Mouse (Mus musculus): ENCODE results near the gene Bcl2l1. TPM values are rescaled to one million over a fixed set of nuclear protein-coding genes. Genes with fewer than 3 reads are reported as not detected.

Gene Bcl2l1
- polyA plus RNA-seq, 1 experiment from 2014 or later: 120 TPM

- 63% methylated on average over 8 of the region's 8 CpGs for WGBS
- Histone ChIP-seq H3K4me2 (ENCODE audit: low read depth, low read length) (no peak overlapping the region), H3K4me3 (ENCODE audit: low read length) (no peak overlapping the region), H3K4me1 (replicated peaks; ENCODE audit: control insufficient read depth, insufficient read depth, low read length) (peaks cover 39% of the 10 kb centered on the region), H3K9ac (ENCODE audit: low read length) (no peak overlapping the region), H3K27ac (ENCODE audit: low read length) (peak overlapping the region; percentile 94), H3K27me3 (ENCODE audit: control insufficient read depth, insufficient read depth, low read depth, low read length) (no peaks in the 10 kb centered on the region), H3K9me3 (ENCODE audit: control insufficient read depth, low read length) (no peaks in the 10 kb centered on the region), H3K36me3 (ENCODE audit: control insufficient read depth, insufficient read depth, low read length) (peaks cover 4% of the 10 kb centered on the region)
- no peak for ATAC-seq (ENCODE audit: low read depth)
These were observed 46.9 kb downstream of the Bcl2l1 start for GRCm38 (mm10) chr2:152784640-152785039.

- Histone ChIP-seq H3K27me3 (ENCODE audit: control insufficient read depth, insufficient read depth, low read depth, low read length) (no peaks in the 10 kb centered on the region), H3K36me3 (ENCODE audit: control insufficient read depth, insufficient read depth, low read length) (peaks cover 6% of the 10 kb centered on the region), H3K4me1 (replicated peaks; ENCODE audit: control insufficient read depth, insufficient read depth, low read length) (peaks cover 25% of the 10 kb centered on the region), H3K4me2 (ENCODE audit: low read depth, low read length) (no peak overlapping the region), H3K9ac (ENCODE audit: low read length) (no peak overlapping the region), H3K9me3 (ENCODE audit: control insufficient read depth, low read length) (no peaks in the 10 kb centered on the region), H3K4me3 (ENCODE audit: low read length) (no peak overlapping the region), H3K27ac (ENCODE audit: low read length) (no peak overlapping the region)
- WGBS: 90% methylated on average over 5 of the region's 5 CpGs
- no peak for ATAC-seq (ENCODE audit: low read depth)
These were observed 48.3 kb downstream of the Bcl2l1 start for GRCm38 (mm10) chr2:152783241-152783640.

- Histone ChIP-seq H3K4me2 (ENCODE audit: low read depth, low read length) (no peak overlapping the region), H3K9ac (ENCODE audit: low read length) (no peak overlapping the region), H3K36me3 (ENCODE audit: control insufficient read depth, insufficient read depth, low read length) (peaks cover 6% of the 10 kb centered on the region), H3K27me3 (ENCODE audit: control insufficient read depth, insufficient read depth, low read depth, low read length) (no peaks in the 10 kb centered on the region), H3K4me1 (replicated peaks; ENCODE audit: control insufficient read depth, insufficient read depth, low read length) (peaks cover 22% of the 10 kb centered on the region), H3K4me3 (ENCODE audit: low read length) (no peak overlapping the region), H3K27ac (ENCODE audit: low read length) (no peak overlapping the region), H3K9me3 (ENCODE audit: control insufficient read depth, low read length) (no peaks in the 10 kb centered on the region)
- ATAC-seq (ENCODE audit: low read depth): no peak
- 76% methylated on average over 5 of the region's 5 CpGs for WGBS
These were observed 48.9 kb downstream of the Bcl2l1 start for GRCm38 (mm10) chr2:152782656-152783055.

GRCm38 (mm10) chr2:152781031-152781711, 50.4 kb downstream of the Bcl2l1 start:
- H3K36me3 ChIP-seq (ENCODE audit: control insufficient read depth, insufficient read depth, low read length): peaks cover 6% of the 10 kb centered on the region
- peaks cover 22% of the 10 kb centered on the region for H3K4me1 ChIP-seq (replicated peaks; ENCODE audit: control insufficient read depth, insufficient read depth, low read length)
- no peak for ATAC-seq (ENCODE audit: low read depth)
- no peak overlapping the region for H3K27ac ChIP-seq (ENCODE audit: low read length)
- H3K9ac ChIP-seq (ENCODE audit: low read length): no peak overlapping the region
- 85% methylated on average over 3 of the region's 3 CpGs for WGBS
- H3K27me3 ChIP-seq (ENCODE audit: control insufficient read depth, insufficient read depth, low read depth, low read length): no peaks in the 10 kb centered on the region
- H3K9me3 ChIP-seq (ENCODE audit: control insufficient read depth, low read length): no peaks in the 10 kb centered on the region
- no peak overlapping the region for H3K4me3 ChIP-seq (ENCODE audit: low read length)
- H3K4me2 ChIP-seq (ENCODE audit: low read depth, low read length): no peak overlapping the region

- Histone ChIP-seq H3K36me3 (ENCODE audit: control insufficient read depth, insufficient read depth, low read length) (peaks cover 6% of the 10 kb centered on the region), H3K4me3 (ENCODE audit: low read length) (no peak overlapping the region), H3K4me1 (replicated peaks; ENCODE audit: control insufficient read depth, insufficient read depth, low read length) (peaks cover 14% of the 10 kb centered on the region), H3K9me3 (ENCODE audit: control insufficient read depth, low read length) (no peaks in the 10 kb centered on the region), H3K9ac (ENCODE audit: low read length) (no peak overlapping the region), H3K27me3 (ENCODE audit: control insufficient read depth, insufficient read depth, low read depth, low read length) (no peaks in the 10 kb centered on the region), H3K27ac (ENCODE audit: low read length) (no peak overlapping the region), H3K4me2 (ENCODE audit: low read depth, low read length) (no peak overlapping the region)
- 97% methylated on average over 2 of the region's 2 CpGs for WGBS
- no peak for ATAC-seq (ENCODE audit: low read depth)
These were observed 51.1 kb downstream of the Bcl2l1 start for GRCm38 (mm10) chr2:152780466-152780865.

DNA sequence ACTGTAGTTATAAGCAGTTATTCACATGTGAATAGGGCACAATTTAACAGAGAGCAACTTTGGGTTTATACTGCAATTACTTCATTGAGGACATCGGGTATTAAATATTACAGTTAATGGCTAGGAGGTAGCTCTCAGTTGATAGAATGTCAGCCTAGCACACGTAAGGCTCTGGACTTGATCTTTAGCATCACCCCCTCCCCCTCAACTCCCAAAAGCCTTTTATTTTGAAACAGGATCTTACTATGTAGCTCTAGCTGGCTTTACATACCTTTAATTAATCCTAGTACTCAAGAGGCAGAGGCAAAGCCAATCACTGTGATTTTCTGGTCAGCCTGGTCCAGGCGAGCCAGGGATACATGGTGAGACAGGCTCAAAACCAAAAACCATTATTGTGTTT, 54.4 kb downstream of the Bcl2l1 start:
- H3K27me3 ChIP-seq (ENCODE audit: control insufficient read depth, insufficient read depth, low read depth, low read length): no peaks in the 10 kb centered on the region
- no peak overlapping the region for H3K27ac ChIP-seq (ENCODE audit: low read length)
- no peak overlapping the region for H3K4me3 ChIP-seq (ENCODE audit: low read length)
- H3K9ac ChIP-seq (ENCODE audit: low read length): no peak overlapping the region
- H3K4me2 ChIP-seq (ENCODE audit: low read depth, low read length): no peak overlapping the region
- H3K4me1 ChIP-seq (replicated peaks; ENCODE audit: control insufficient read depth, insufficient read depth, low read length): 0 out of 2 replicates have a peak, but pooled peaks cover 5% of the 10 kb centered on the region
- 83% methylated on average over 3 of the region's 3 CpGs for WGBS
- H3K36me3 ChIP-seq (ENCODE audit: control insufficient read depth, insufficient read depth, low read length): peaks cover 6% of the 10 kb centered on the region
- H3K9me3 ChIP-seq (ENCODE audit: control insufficient read depth, low read length): no peaks in the 10 kb centered on the region
- ATAC-seq (ENCODE audit: low read depth): no peak

DNA sequence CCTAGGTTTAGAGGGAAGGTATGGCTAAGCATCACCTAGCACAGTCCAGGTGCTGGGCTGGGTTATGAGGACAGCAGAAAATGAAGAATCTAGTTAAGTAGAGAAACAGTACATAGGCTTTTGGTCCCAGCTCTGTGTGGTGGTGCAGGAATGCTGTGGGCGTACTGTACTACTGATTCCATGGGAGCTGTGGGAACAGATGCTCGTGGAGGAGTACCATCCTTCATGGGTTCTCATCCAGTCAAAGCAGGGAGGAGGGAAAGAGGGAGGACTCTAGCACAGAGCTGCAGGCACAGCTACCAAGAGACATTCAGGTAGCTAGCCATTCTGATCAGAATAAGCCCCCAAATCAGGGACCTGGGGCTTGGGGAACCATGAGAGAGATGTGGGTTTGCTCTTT, 55.1 kb downstream of the Bcl2l1 start:
- 82% methylated on average over 2 of the region's 2 CpGs for WGBS
- no peak for ATAC-seq (ENCODE audit: low read depth)

GRCm38 (mm10) chr2:152776019-152776418, 55.5 kb downstream of the Bcl2l1 start:
- WGBS: 76% methylated on average over 3 of the region's 3 CpGs
- no peak for ATAC-seq (ENCODE audit: low read depth)

More for the DNA sequence above, 55.1 kb downstream of the Bcl2l1 start:
- Histone ChIP-seq H3K9ac (ENCODE audit: low read length) (no peak overlapping the region), H3K27ac (ENCODE audit: low read length) (no peak overlapping the region), H3K4me1 (replicated peaks; ENCODE audit: control insufficient read depth, insufficient read depth, low read length) (0 out of 2 replicates have a peak, but pooled peaks cover 4% of the 10 kb centered on the region), H3K27me3 (ENCODE audit: control insufficient read depth, insufficient read depth, low read depth, low read length) (no peaks in the 10 kb centered on the region), H3K9me3 (ENCODE audit: control insufficient read depth, low read length) (no peaks in the 10 kb centered on the region), H3K4me2 (ENCODE audit: low read depth, low read length) (no peak overlapping the region), H3K4me3 (ENCODE audit: low read length) (no peak overlapping the region), H3K36me3 (ENCODE audit: control insufficient read depth, insufficient read depth, low read length) (peaks cover 4% of the 10 kb centered on the region)

GRCm38 (mm10) chr2:152775357-152775756, 56.2 kb downstream of the Bcl2l1 start:
- no peak overlapping the region for H3K4me3 ChIP-seq (ENCODE audit: low read length)
- no peaks in the 10 kb centered on the region for H3K4me1 ChIP-seq (replicated peaks; ENCODE audit: control insufficient read depth, insufficient read depth, low read length)
- no peak overlapping the region for H3K27ac ChIP-seq (ENCODE audit: low read length)
- 78% methylated on average over 4 of the region's 4 CpGs for WGBS
- no peak overlapping the region for H3K4me2 ChIP-seq (ENCODE audit: low read depth, low read length)
- no peak for ATAC-seq (ENCODE audit: low read depth)
- H3K9ac ChIP-seq (ENCODE audit: low read length): no peak overlapping the region
- no peaks in the 10 kb centered on the region for H3K27me3 ChIP-seq (ENCODE audit: control insufficient read depth, insufficient read depth, low read depth, low read length)
- H3K9me3 ChIP-seq (ENCODE audit: control insufficient read depth, low read length): no peaks in the 10 kb centered on the region
- peaks cover 4% of the 10 kb centered on the region; the same call in 1 of the 2 replicates for H3K36me3 ChIP-seq (ENCODE audit: control insufficient read depth, insufficient read depth, low read length)

More at GRCm38 (mm10) chr2:152776019-152776418, 55.5 kb downstream of the Bcl2l1 start:
- no peaks in the 10 kb centered on the region for H3K27me3 ChIP-seq (ENCODE audit: control insufficient read depth, insufficient read depth, low read depth, low read length)
- no peak overlapping the region for H3K4me2 ChIP-seq (ENCODE audit: low read depth, low read length)
- H3K9ac ChIP-seq (ENCODE audit: low read length): no peak overlapping the region
- peaks cover 4% of the 10 kb centered on the region for H3K36me3 ChIP-seq (ENCODE audit: control insufficient read depth, insufficient read depth, low read length)
- no peaks in the 10 kb centered on the region for H3K9me3 ChIP-seq (ENCODE audit: control insufficient read depth, low read length)
- no peak overlapping the region for H3K27ac ChIP-seq (ENCODE audit: low read length)
- H3K4me3 ChIP-seq (ENCODE audit: low read length): no peak overlapping the region
- 0 out of 2 replicates have a peak, but pooled peaks cover under 1% of the 10 kb centered on the region for H3K4me1 ChIP-seq (replicated peaks; ENCODE audit: control insufficient read depth, insufficient read depth, low read length)
